ENCODE assay signal across 9 mouse cellular contexts in the genomic region with DNA sequence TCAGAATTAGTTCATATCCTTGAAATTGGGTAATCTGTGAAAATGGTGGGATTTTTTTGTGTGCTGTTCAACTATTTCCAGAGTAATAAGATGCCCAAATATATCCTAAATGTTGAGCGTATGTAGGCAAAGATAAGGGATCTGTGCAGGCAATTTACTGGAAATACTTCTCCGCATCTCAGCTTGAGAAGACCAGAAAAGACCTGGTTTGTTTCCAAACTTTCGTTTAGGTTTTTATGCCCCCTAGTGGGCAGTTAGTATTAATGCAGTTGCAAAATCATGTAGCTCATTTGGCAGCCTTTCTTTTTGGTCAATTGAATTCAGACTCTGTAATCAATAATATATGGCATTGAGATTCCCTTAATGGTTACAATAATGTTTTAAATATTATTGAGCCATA.
DNase-seq lines count a peak whose midpoint lies in the region; ATAC-seq and TF ChIP-seq lines count a peak whose summit lies in the region.
"Had no signal": no experiment of that assay in that cellular context is flagged by ENCODE, and none has a peak within 500 bp of the region (broad histone marks: within the 10 kb centered on the region; RNA-seq: fewer than 3 reads in every experiment).

No protein-coding gene starts in this region.

- H3K36me3 ChIP-seq in kidney, postnatal 0 days (ENCODE audit: insufficient read depth, low read length), result no peaks in the 10 kb centered on the region
- H3K36me3 ChIP-seq in E14TG2a.4 (ENCODE audit: insufficient read depth, low read length), result no peaks in the 10 kb centered on the region
- H3K36me3 ChIP-seq: neural tube, embryonic 13.5 days had no signal

- peak; percentile 77 for TF ChIP-seq CTCF in kidney, postnatal 0 days (IDR thresholded peaks at IDR 0.05; ENCODE audit: low read depth)
- peak; percentile 82 for TF ChIP-seq CTCF in E14TG2a.4 (conservative IDR thresholded peaks at IDR 0.05; ENCODE audit: low read length)

- H3K27ac ChIP-seq in kidney, postnatal 0 days, result no peak overlapping the region
- H3K27ac ChIP-seq: neural tube, embryonic 13.5 days had no signal

- H3K9ac ChIP-seq in kidney, postnatal 0 days (ENCODE audit: low read depth, low read length), result no peak overlapping the region
- H3K9ac ChIP-seq: neural tube, embryonic 13.5 days had no signal

- 19% methylated on average over 3 of the region's 3 CpGs for WGBS in kidney, postnatal 0 days

- H3K9me3 ChIP-seq in kidney, postnatal 0 days (replicated peaks; ENCODE audit: low read length), result no peaks in the 10 kb centered on the region
- no peaks in the 10 kb centered on the region for H3K9me3 ChIP-seq in E14TG2a.4 (ENCODE audit: low read length)
- H3K9me3 ChIP-seq: neural tube, embryonic 13.5 days had no signal

- H3K27me3 ChIP-seq in kidney, postnatal 0 days (ENCODE audit: insufficient read depth, low read length), result no peaks in the 10 kb centered on the region
- no peaks in the 10 kb centered on the region for H3K27me3 ChIP-seq in E14TG2a.4 (ENCODE audit: insufficient read depth, low read length)
- H3K27me3 ChIP-seq: neural tube, embryonic 13.5 days had no signal

- H3K4me3 ChIP-seq in kidney, postnatal 0 days (replicated peaks; ENCODE audit: low read depth, low read length), result no peak overlapping the region
- no peak overlapping the region for H3K4me3 ChIP-seq in E14TG2a.4 (replicated peaks; ENCODE audit: low read length)
- H3K4me3 ChIP-seq: neural tube, embryonic 13.5 days had no signal

- no peaks in the 10 kb centered on the region for H3K4me1 ChIP-seq in kidney, postnatal 0 days (replicated peaks; ENCODE audit: insufficient read depth, low read length)
- no peaks in the 10 kb centered on the region for H3K4me1 ChIP-seq in E14TG2a.4 (replicated peaks; ENCODE audit: low read depth, low read length)
- H3K4me1 ChIP-seq: neural tube, embryonic 13.5 days had no signal

- intact Hi-C loops in gastrocnemius, postnatal 14 days (cut with DNase I; ENCODE audit: low total_unique reads), result no loop called here

- ATAC-seq in kidney, postnatal 0 days (replicated peaks; ENCODE audit: low FRiP score, low read depth), result no peak

- peak; percentile 76 for DNase-seq in kidney, postnatal 0 days (ENCODE audit: low spot score)
- DNase-seq in kidney, postnatal 25 days, result no peak
- peak; percentile 45 for DNase-seq in 416B (ENCODE audit: low read depth)
- DNase-seq in embryo, embryonic 10.5 days (ENCODE audit: low spot score), result peak; percentile 77
- DNase-seq in gastrocnemius, postnatal 14 days, result no peak
- no peak for DNase-seq in spleen, postnatal 10 days (ENCODE audit: low spot score in 2 of 2)
- DNase-seq: thymus, postnatal 25 days had no signal

- H3K4me2 ChIP-seq in kidney, postnatal 0 days (ENCODE audit: low read length), result no peak overlapping the region
- H3K4me2 ChIP-seq: neural tube, embryonic 13.5 days had no signal

Comparison
In these comparisons a context has a peak if more than half of its experiments do, and no peak if none do; other contexts are left out.
1. DNase-seq: peak in kidney, postnatal 0 days (single experiment), 416B (single experiment) and embryo, embryonic 10.5 days (single experiment); none in kidney, postnatal 25 days (0 of 2), gastrocnemius, postnatal 14 days (single experiment) and spleen, postnatal 10 days (0 of 2).